Mouse (Mus musculus) forebrain, embryonic 14.5 days (tissue): ENCODE measurements around the gene Mas1. TPM values are rescaled to one million over a fixed set of nuclear protein-coding genes. Genes with fewer than 3 reads are reported as not detected.

ENCODE experiments used
- ATAC-seq: fragments of 200-750 bp; cut with Nextera tagmentation; 2 replicates; pipeline ENCODE4 v1.8.0; 2017; ENCODE audit warnings: mild to moderate bottlenecking, moderate library complexity
- DNase-seq: peaks from one replicate; pipeline ENCODE4 v3.0.0-alpha.2; 2015; ENCODE audit warnings: low spot score
- H3K27ac ChIP-seq: fragments of 300-500 bp; sonication (generic); 2 replicates; pipeline ENCODE4 v1.5.1; 2014; ENCODE audit warnings: low read depth, mild to moderate bottlenecking, control low read depth, low read length, moderate library complexity
- H3K27me3 ChIP-seq: fragments of 300-500 bp; sonication (generic); replicated peaks from 2 replicates; pipeline ENCODE4 v1.6.1; 2014; ENCODE audit warnings: low read length, control low read depth, mixed read lengths; ENCODE audit not compliant: control insufficient read depth, insufficient read depth
- H3K36me3 ChIP-seq: fragments of 300-500 bp; sonication (generic); 2 replicates; pipeline ENCODE4 v1.6.1; 2014; ENCODE audit warnings: low read length, control low read depth; ENCODE audit not compliant: control insufficient read depth, insufficient read depth
- H3K4me1 ChIP-seq: fragments of 300-500 bp; sonication (generic); 2 replicates; pipeline ENCODE4 v1.6.1; 2014; ENCODE audit warnings: antibody characterized with exemption, low read length, control low read depth; ENCODE audit not compliant: control insufficient read depth, insufficient read depth
- H3K4me2 ChIP-seq: fragments of 300-500 bp; sonication (generic); 2 replicates; pipeline ENCODE4 v1.6.1; 2014; ENCODE audit warnings: mild to moderate bottlenecking, control low read depth, low read length
- H3K4me3 ChIP-seq: fragments of 300-500 bp; sonication (generic); 2 replicates; pipeline ENCODE4 v1.5.1; 2014; ENCODE audit warnings: low read depth, low read length, control low read depth
- H3K9ac ChIP-seq: fragments of 300-500 bp; sonication (generic); 2 replicates; pipeline ENCODE4 v1.6.1; 2014; ENCODE audit warnings: mild to moderate bottlenecking, low read length, control low read depth, moderate library complexity
- H3K9me3 ChIP-seq: fragments of 300-500 bp; sonication (generic); replicated peaks from 2 replicates; pipeline ENCODE4 v1.6.1; 2016; ENCODE audit warnings: low read length, control low read depth, mixed read lengths; ENCODE audit not compliant: control insufficient read depth
- WGBS: fragments of 180-500 bp; shearing (Covaris S2); extraction: QIAGEN DNeasy Blood & Tissue Kit; methylation state at CpG from one replicate; pipeline ENCODE4 v1.1.7; 2014; 5-methylcytosine and 5-hydroxymethylcytosine counted together
- polyA plus RNA-seq: library from polyadenylated mRNA; unstranded; fragments of >200 nt; fragmentation: Nextera tagmentation; extraction: Ambion mirVana; gene quantifications from 2 replicates; pipeline ENCODE4 v1.2.1, GENCODE M21; 2014

Mas1 gene
- polyA plus RNA-seq, 1 experiment from 2014 or later = not detected

DNA sequence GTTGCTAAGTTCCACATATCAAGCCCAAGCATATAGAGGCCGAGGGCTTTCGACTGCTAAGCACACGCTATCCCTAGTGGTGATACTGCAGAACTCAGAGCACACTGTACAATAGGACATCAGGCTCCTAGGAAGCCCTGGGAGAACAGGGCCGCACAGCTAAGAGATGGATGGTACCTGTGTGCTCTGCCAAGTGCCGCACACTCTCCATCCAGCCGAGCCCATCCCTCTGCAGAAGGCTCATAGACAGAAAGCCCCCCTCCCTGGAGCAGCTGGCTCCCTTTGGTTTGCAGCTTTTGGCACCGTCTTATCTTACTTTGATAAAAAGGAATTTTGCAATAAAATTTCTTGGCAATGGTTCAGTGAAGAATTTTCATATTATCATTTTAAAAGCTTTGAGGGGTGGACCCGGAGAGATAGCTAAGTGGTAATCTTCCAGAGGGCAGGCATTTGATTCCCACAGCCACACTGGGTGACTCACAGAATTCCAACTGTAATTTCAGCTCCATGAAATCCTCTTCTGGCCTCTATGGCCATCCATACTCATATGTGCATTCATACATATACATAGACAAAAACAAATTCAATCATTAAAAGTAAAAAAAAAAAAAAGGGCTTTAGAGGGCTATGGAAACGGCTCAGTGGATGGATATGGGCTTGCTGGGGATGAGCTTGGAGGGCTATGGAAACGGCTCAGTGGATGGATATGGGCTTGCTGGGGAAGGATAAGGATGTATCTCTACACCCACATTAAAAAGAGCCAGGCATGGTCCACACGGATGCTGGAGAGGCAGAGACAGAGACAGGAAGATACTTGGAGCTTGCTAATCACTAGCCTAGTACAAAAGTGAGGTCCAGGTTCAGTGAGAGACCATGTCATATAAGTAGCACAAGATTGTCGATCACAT, 68.3 kb downstream of the Mas1 start:
- no peak overlapping the region for H3K9ac ChIP-seq
- H3K27me3 ChIP-seq = no peaks in the 10 kb centered on the region
- ATAC-seq (no peak), DNase-seq (no peak)
- no peak overlapping the region for H3K27ac ChIP-seq
- no peak overlapping the region for H3K4me3 ChIP-seq
- H3K4me2 ChIP-seq = no peak overlapping the region
- 88% methylated on average over 12 of the region's 12 CpGs for WGBS
- H3K4me1 ChIP-seq = no peaks in the 10 kb centered on the region
- no peaks in the 10 kb centered on the region for H3K36me3 ChIP-seq
- no peaks in the 10 kb centered on the region for H3K9me3 ChIP-seq

DNA sequence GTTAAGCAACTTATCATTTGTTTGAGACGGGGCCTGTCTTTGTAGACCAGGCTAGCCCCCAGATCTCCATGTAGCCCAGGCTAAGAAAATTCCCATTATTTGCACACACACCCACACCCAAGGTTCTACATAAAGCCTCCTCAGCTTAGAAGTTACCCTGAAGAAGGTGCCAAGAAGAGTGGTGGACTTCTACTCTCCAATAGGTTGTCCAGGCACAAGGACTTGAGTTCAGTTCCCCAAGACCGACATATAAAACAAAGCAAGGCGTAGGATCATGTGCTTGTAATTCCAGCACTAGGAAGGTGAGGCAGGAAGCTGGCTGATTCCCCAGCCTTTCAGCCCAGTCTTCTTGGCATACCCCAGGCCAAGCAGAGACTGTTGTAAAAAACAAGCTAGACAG, 69.4 kb downstream of the Mas1 start:
- Histone ChIP-seq H3K27me3 (no peaks in the 10 kb centered on the region), H3K27ac (no peak overlapping the region), H3K9ac (no peak overlapping the region), H3K4me3 (no peak overlapping the region), H3K36me3 (no peaks in the 10 kb centered on the region), H3K4me2 (no peak overlapping the region), H3K4me1 (no peaks in the 10 kb centered on the region), H3K9me3 (no peaks in the 10 kb centered on the region)
- DNase-seq (no peak), ATAC-seq (no peak)
- WGBS = 91% methylated on average over 3 of the region's 3 CpGs

DNA sequence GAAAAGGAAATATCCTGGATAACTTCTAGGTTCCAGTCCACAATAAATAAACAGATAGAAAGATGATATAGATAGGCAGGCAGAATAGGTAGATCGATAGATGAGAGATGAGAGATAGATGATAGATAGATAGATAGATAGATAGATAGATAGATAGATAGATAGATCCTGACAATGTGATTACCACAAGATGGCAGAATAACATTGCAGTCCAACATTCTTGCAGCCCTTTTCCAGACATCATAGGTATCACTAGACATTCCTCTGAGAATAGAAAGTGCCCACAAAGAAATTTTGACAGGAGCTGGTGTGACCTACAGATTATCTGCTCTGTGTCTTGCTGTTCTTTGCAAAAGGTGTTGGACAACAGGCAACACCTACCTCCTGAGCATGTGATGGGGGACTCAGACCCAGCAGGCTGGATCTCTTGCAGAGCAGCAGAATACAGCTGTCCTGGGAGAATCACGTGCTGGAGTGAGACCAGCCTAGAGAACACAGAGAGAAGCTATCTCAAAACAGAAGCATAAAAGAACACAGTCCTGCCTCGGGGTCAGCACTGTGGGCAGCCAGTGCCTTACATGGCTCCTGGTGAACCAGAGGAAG, 70.4 kb downstream of the Mas1 start:
- Histone ChIP-seq H3K9me3 (no peaks in the 10 kb centered on the region), H3K4me1 (no peaks in the 10 kb centered on the region), H3K4me2 (no peak overlapping the region), H3K4me3 (no peak overlapping the region), H3K27me3 (no peaks in the 10 kb centered on the region), H3K9ac (no peak overlapping the region), H3K27ac (no peak overlapping the region), H3K36me3 (no peaks in the 10 kb centered on the region)
- DNase-seq (peak; percentile 6), ATAC-seq (no peak)
- WGBS = 78% methylated on average over 3 of the region's 3 CpGs

DNA sequence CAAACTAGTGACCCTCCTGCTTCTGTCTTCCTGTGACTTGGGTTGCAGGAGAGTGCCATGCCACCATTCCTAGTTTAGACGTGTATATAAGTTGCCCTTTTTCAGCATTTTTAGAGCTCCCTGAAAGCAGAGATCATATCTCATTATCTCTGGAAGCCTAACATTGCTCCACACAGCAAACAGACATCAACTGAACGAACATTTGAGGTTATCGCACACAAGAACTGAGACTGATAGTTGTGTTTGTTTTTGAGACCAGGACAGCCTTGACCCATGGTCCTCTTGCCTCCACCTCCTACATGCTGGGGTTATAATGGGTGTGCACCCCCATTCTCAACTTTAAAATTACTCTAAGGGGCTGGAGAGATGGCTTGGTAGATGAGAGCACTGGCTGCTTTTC, 71.3 kb downstream of the Mas1 start:
- no peaks in the 10 kb centered on the region for H3K36me3 ChIP-seq
- H3K4me1 ChIP-seq = peaks cover 1% of the 10 kb centered on the region; the same call in 1 of the 2 replicates
- H3K9ac ChIP-seq = no peak overlapping the region
- H3K4me3 ChIP-seq = no peak overlapping the region
- H3K27me3 ChIP-seq = no peaks in the 10 kb centered on the region
- no peak for ATAC-seq
- H3K27ac ChIP-seq = no peak overlapping the region
- no peaks in the 10 kb centered on the region for H3K9me3 ChIP-seq
- no peak for DNase-seq
- no peak overlapping the region for H3K4me2 ChIP-seq
- WGBS = 87% methylated on average over 3 of the region's 3 CpGs

DNA sequence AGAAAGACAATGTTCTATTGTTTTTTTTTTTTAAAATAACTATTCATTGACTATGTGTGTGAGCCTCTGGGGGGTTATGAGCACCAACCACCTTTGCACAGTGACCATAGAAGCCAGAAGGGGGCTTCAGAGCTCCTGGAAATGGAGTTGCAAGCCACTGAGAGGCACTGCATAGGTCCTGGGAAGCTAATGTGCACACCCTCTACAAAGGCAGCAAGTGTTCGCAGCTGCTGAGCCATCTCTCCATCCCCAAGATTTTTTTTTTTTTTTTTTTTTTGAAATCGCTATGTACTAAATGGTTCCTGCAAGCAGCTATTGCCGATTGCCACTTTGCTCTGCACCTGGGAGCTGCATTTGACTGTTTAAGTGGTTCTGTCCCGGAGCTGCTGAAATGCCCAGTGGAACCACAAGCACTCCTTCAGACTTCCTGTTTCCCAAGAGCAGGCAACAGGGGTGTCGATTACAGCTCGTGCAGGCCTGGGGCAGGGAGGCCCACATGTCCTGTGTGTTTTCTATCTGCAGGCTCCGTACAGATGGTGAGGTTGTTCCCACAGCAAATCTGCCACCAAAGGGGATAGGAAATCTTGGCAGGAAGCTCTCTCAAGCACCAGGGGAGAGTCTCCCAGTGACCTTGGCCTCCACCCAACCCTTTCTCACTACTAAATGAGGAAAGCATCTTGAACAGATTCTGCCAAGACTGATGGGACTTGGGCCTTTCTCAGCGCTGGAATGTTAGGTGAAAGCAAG, 74.1 kb downstream of the Mas1 start:
- no peak overlapping the region for H3K9ac ChIP-seq
- no peaks in the 10 kb centered on the region for H3K36me3 ChIP-seq
- DNase-seq (peak; percentile 68), ATAC-seq (no peak; the same call in 1 of the 2 replicates)
- H3K4me2 ChIP-seq = no peak overlapping the region
- no peaks in the 10 kb centered on the region for H3K9me3 ChIP-seq
- H3K4me3 ChIP-seq = no peak overlapping the region
- H3K27me3 ChIP-seq = no peaks in the 10 kb centered on the region
- H3K4me1 ChIP-seq = peaks cover 13% of the 10 kb centered on the region; the same call in 1 of the 2 replicates
- H3K27ac ChIP-seq = peak overlapping the region; percentile 14; the same call in 1 of the 2 replicates
- 67% methylated on average over 8 of the region's 8 CpGs for WGBS

DNA sequence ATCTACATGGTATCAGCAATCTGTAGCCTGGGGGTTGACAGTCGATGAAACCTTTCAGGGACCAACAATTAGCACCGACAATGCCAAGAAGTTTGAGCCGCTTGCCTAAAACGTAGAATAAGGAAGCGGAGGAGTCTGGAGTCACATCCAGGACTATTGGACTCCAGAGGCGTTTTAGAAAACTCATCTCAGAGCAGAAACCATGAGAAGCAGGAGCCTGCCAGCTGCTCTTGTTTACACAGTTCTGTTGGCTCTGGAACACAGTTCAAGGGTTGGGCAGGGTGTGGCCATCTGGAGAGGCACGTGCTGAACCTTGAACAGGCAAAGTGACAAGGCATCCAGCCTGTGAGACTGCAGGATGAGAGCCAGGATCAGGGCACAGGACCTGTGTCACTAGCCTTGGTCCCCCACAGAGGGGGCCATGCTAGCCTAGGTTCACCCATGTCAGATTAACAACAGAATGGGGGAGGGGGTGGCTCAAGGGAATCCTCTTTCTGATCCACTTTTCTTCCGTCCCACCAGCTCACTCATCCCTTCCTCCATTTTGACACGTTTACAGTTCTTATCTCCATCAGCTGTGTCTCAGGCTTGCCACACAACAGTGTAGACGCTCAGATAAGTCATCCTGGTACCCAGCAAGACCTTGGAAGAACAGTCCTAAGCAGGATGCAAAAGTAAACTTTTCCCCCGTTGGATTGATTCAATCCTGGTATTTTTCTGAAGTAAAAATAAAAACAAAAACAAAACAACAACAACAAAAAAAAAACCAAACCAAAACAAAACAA, 75.3 kb downstream of the Mas1 start:
- WGBS = 74% methylated on average over 11 of the region's 11 CpGs
- peaks cover 13% of the 10 kb centered on the region; the same call in 1 of the 2 replicates for H3K4me1 ChIP-seq
- H3K36me3 ChIP-seq = no peaks in the 10 kb centered on the region
- H3K9me3 ChIP-seq = no peaks in the 10 kb centered on the region
- H3K9ac ChIP-seq = no peak overlapping the region
- ATAC-seq (no peak), DNase-seq (no peak)
- no peaks in the 10 kb centered on the region for H3K27me3 ChIP-seq
- H3K4me2 ChIP-seq = no peak overlapping the region
- H3K4me3 ChIP-seq = no peak overlapping the region
- H3K27ac ChIP-seq = no peak overlapping the region

DNA sequence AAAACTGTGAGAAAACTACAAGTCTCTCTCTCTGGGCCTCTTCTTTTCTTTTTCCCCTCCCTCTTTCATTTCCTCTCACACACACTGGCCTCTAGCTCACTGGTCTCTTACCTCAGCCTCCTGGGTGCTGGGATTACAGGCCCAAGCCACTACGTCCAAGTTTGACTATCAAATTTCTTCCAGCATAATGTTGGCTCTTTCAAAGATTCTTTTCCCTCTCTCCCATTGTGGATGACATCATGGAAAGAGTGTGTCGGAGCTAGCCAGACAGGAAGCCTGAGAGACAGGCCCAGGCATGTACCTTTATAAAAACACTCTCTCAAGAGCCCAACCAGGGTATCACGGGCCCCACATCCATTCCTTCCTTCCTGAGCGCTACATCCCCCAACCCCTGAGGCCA, 76.5 kb downstream of the Mas1 start:
- H3K36me3 ChIP-seq = no peaks in the 10 kb centered on the region

DNA sequence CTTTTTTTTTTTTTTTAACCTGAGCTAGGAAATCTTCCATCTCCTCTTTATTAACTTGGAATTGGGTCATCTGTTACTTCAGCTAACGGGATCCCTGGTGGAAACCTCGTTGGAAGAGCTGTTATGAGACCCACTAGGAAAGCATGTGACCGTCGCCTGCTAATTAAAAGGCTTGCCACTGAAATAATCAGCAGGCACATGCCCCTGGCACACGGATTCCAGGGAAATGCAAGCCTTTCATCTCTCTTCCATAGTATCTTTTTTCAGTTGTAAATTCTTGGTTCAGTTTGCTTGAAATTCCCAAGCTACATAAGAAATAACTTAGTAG, 76.9 kb downstream of the Mas1 start:
- H3K27ac ChIP-seq = no peak overlapping the region; the same call in 1 of the 2 replicates
- peak; percentile 57; the same call in 1 of the 2 replicates for ATAC-seq
- no peak overlapping the region for H3K9ac ChIP-seq
- H3K9me3 ChIP-seq = no peaks in the 10 kb centered on the region
- DNase-seq = peak; percentile 63
- H3K27me3 ChIP-seq = no peaks in the 10 kb centered on the region
- H3K4me2 ChIP-seq = no peak overlapping the region
- H3K4me1 ChIP-seq = peaks cover 13% of the 10 kb centered on the region; the same call in 1 of the 2 replicates
- WGBS = 9% methylated on average over 5 of the region's 5 CpGs
- H3K4me3 ChIP-seq = no peak overlapping the region
- no peaks in the 10 kb centered on the region for H3K36me3 ChIP-seq

More for the DNA sequence above, 76.5 kb downstream of the Mas1 start:
- Histone ChIP-seq H3K4me3 (no peak overlapping the region), H3K4me1 (peaks cover 13% of the 10 kb centered on the region; the same call in 1 of the 2 replicates), H3K9me3 (no peaks in the 10 kb centered on the region), H3K4me2 (no peak overlapping the region), H3K27ac (peak overlapping the region; percentile 3; the same call in 1 of the 2 replicates), H3K27me3 (no peaks in the 10 kb centered on the region), H3K9ac (no peak overlapping the region)
- 52% methylated on average over 4 of the region's 4 CpGs for WGBS
- ATAC-seq (no peak), DNase-seq (peak; percentile 38)
